Mouse (Mus musculus): ENCODE measurements around the gene Uox.

Gene Uox

GRCm38 (mm10) chr3:146580039-146580729 is 10.0 kb downstream of the Uox start:
- in situ Hi-C loops (cut with MboI, MseI), result no loop called here

DNA sequence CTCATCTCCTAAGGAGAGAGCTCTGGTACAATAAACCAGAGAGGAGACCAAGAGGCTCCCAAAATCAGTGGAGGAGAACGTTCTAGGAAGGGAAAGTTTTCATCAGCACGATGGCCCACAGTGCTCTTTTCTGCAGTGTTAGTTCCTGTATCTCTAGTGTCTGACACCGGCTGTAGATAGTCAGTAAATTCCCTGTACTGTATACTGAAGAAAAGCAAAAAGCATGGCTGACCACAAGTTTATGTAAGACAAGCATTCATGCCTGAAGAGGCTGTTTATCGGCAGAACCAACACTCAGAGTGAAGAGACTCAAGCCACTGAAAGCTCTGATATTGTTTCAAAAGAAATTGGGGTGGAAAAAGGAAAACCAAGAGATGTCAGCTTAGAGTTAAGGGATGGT is 13.3 kb downstream of the Uox start:
- in situ Hi-C loops (cut with MboI, MseI), result no loop called here

DNA sequence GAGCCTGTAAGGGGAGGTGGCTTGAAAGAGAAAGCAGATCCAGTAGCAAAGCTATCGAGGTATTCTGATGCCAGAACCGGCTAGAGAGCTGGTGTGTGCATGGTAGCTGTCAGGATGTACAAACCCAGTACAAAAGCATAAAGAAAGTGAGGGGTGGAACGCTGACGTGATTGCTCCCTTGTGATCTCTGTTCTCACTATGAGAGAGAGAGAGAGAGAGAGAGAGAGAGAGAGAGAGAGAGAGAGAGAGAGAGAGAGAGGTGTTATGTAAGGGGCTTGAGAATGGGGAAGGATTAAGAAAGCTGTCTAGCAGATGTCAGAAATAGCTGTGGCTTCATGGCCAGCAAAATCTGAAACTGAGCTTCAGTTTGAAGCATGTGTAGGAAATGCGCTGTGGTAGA is 13.7 kb downstream of the Uox start:
- in situ Hi-C loops (cut with MboI, MseI), result no loop called here

DNA sequence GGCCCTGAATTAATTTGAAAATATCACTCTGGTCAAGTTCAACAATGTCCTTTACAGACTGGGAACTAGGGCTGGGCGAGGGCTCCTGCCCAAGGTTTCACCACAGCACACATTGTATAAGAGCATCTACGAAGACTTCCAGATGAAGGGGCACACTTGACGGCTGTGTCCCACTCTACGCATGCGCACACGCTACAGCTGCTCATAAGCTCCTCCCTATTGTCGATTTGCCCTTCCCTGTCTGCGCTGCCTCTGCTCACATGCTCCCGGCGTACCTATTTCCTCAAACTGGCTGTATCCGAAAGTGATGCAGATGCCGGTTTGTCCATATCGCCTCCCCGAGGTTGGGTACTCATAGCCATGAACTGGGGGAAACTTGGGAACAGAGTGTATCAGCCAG is 16.4 kb downstream of the Uox start:
- in situ Hi-C loops (cut with MboI, MseI), result no loop called here

DNA sequence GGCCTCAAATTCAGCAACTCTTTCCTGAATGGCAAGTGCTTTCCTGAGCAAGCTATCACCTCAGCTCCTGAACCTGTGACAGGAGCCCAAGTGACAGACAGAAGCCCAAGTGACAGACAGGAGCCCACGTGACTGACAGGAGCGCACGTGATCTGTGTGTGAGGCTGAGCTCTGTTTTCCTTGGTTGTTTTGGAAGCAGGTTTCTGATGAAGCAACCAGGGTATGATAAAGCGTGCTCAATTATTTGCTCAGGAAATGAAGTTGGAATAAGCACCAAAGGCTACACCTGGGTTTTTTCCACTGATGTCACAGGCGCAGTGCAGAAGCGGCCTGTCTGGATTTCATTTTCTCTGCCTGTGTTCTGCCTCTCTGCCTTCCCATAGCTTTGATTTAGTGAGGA is 19.3 kb downstream of the Uox start:
- in situ Hi-C loops (cut with MboI, MseI), result no loop called here

DNA sequence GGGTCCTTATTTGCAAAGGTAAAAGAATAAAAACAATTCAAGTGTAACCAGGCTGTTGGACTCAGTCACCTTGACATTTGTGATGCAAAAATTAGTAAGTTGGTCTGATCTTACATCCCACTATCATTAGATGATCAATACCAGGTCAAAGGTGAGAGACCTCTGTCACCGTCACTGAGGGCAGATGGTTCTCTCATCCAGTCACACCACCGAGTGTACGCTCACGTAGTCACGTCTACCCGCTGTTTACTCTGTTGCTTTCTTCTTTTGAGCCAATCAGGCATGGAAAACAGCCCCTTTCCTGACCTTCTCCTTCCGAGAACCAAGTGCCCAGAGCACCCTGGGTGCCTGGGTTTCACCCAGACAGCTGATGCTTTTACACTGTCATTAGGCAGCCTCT is 20.9 kb downstream of the Uox start:
- in situ Hi-C loops (cut with MboI, MseI), result no loop called here

DNA sequence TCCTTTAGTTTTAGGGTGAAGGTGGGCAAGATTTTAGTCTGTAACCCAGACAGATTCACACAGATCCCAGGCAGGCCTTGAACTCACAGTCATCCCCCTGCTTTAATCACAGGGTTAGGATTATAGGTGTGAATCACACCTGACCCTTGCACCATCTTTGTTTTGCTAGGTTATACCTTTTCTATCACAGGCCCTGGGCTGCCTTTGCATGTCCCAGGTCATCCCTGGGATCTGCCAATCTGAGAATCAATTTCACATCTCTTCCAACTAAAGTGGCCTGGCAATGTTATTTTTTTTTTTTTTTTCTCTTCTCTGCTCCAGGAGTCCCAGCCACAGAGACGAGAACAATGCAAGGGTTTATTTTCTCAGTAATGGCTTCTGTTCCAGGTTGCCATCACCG is 21.4 kb downstream of the Uox start:
- in situ Hi-C loops (cut with MboI, MseI), result no loop called here

GRCm38 (mm10) chr3:146595440-146595839 is 25.2 kb downstream of the Uox start:
- in situ Hi-C loops (cut with MboI, MseI), result no loop called here

DNA sequence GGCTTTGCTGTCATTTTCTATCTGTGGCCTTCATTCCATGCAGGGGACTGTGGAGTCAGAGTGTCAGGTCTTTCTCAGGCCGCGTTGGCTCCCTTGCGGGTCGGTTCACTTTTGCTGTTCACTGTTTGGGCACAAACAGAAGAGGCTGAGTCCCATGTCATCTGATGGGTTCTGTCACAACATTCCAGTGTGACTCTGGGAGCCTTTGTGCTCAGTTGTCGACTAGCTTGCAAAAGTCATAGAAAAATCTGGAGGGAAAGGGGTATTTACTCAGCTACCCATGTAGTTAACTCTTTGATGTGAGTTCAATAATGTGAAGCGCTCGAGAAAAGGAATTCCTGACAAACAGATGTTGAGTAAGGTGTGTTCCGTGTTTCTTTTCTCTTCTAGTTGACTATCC is 26.2 kb downstream of the Uox start:
- in situ Hi-C loops (cut with MboI, MseI), result no loop called here

DNA sequence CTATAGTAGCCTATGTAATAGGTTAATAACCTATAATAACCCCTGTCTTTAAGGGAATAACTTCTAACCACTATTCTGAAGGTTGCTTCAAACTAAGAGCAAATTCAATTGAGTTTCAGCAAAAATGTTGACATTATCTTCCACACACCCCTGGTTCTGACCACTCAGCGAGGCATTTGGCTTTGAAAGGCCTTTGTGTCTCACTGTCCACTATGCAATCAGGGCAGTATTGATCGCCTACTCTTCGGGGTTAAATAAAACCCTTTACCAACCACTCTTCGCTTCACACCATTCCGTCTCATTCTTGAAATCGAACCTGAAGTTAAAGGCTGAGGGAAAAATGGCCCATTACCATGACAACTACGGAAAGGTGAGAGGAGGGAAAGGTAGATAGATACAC is 26.6 kb downstream of the Uox start:
- in situ Hi-C loops (cut with MboI, MseI), result no loop called here

DNA sequence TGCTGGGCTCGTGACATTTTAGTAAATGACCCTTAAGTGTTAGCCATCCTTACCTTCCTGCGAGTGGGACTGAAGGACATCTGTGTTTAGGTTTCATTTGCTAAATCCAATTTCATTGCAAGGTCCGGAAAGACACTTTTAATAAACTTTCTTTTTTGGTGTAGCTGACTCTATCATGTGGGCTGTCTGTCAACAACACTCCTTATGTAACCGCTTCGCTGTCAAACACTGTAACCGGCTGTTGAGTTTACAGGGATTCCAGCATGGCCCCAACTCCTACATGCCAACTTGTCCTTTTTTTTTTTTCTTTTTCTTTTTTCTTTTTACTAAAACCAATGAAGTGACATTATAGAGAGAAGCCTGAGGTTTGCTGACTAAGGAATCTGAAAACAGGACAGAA is 28.2 kb downstream of the Uox start:
- in situ Hi-C loops (cut with MboI, MseI), result no loop called here

- in situ Hi-C loops (cut with MboI, MseI), result no loop called here
Observed at GRCm38 (mm10) chr3:146599198-146599900, 29.1 kb downstream of the Uox start.

DNA sequence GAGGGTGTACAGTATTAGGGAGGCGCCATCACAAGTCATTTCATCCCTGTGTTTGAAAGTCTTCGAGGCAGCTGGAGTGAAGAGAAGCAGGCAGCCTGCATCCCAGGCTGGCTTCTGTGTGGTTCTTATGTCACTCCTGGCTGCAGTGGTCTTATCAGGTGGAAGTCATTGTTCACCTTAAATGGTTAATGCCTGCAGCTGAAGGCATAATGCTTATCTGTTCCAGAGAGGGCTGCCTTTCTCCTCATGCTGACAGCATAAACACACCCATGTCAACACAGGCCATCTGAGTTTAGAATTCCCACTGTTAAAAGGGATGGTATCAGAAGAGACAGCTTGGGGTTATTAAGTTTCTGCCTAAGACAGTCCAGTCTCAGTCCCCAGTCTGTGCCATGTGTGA is 31.0 kb downstream of the Uox start:
- in situ Hi-C loops (cut with MboI, MseI), result no loop called here

GRCm38 (mm10) chr3:146602531-146602930 is 32.3 kb downstream of the Uox start:
- in situ Hi-C loops (cut with MboI, MseI), result no loop called here

DNA sequence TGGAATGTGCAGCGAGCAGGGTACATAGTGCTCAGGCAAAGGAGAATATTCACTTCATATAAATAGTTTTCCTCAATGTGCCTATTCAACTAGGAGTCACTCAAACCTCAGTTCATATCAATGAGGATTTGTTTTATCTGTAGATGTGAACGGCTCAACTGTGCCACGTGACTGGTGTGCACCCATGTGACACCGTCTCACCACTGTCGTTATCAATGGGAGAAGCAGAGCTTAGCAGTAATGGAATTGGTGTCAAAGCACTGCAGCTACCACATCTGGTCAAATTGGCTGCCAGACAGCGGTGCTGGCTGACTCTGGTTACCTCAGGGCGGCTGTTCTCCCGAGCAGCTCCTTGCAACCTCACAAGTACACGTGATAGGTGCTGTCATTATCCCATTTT is 34.4 kb downstream of the Uox start:
- in situ Hi-C loops (cut with MboI, MseI), result no loop called here

- in situ Hi-C loops (cut with MboI, MseI), result no loop called here
Observed at GRCm38 (mm10) chr3:146607368-146607767, 37.1 kb downstream of the Uox start.

GRCm38 (mm10) chr3:146610322-146610721 is 40.1 kb downstream of the Uox start:
- in situ Hi-C loops (cut with MboI, MseI), result no loop called here

GRCm38 (mm10) chr3:146611261-146611660 is 41.0 kb downstream of the Uox start:
- in situ Hi-C loops (cut with MboI, MseI), result no loop called here

DNA sequence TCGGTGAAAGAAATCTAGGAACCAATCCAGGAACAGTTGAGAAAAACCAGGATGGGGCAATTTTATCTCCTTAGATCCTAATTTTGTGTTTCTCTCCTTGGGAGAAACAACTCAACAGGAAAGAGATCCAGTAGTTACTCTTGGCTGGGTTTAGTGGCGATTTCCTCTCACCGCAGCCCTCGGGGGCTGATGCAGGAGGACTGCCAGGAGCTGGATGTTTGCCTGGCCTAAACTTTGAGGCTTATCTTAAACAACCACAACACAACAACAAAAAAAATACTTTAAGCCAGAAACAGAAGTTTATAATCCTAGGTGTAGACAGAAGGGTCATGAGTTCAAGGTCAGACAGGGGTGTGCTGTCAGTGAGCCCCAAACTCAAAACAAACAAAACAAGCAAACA is 41.6 kb downstream of the Uox start:
- in situ Hi-C loops (cut with MboI, MseI), result no loop called here

GRCm38 (mm10) chr3:146615496-146615895 is 45.3 kb downstream of the Uox start, which contains the start of gene Dnase2b:
Dnase2b (minus strand) TSS chr3:146615596.
- in situ Hi-C loops (cut with MboI, MseI), result no loop called here

DNA sequence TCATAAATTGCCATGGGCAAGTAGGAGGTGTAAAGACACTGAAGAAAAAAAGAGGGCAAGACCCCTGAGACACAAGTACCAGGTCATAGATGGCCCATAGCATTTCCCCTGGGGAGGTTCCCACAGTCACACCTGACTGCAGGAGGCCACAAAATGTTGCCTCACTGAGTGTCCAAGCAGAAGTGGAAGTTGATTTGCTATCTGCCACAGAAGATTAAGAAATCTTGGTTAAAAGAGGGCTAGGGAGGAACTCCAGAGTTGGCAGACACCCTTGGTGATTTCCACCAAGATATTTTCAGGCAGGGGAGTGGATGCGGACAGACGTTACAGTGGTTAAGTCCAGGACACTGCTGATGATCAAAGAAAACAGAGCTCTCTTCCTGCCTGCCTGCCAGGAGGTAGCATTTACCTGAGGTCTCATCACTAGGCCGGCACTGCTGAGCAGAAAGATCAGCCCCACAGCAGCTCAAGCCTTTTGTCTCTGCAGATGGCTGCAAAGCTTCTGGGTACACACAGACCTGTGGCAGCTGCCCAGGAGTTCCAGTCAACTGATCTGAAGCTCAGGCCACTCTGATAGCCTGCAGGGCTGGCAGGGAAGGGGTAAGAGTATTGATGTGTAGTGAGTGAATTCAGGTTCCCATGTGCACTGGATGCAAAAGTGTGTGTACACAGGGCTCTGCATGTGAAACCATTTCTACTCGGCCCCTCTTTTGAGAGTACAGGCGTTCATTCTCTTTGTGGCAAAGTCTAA is 46.5 kb downstream of the Uox start:
- in situ Hi-C loops (cut with MboI, MseI), result no loop called here

- in situ Hi-C loops (cut with MboI, MseI), result no loop called here
Observed at GRCm38 (mm10) chr3:146617946-146618345, 47.7 kb downstream of the Uox start.

DNA sequence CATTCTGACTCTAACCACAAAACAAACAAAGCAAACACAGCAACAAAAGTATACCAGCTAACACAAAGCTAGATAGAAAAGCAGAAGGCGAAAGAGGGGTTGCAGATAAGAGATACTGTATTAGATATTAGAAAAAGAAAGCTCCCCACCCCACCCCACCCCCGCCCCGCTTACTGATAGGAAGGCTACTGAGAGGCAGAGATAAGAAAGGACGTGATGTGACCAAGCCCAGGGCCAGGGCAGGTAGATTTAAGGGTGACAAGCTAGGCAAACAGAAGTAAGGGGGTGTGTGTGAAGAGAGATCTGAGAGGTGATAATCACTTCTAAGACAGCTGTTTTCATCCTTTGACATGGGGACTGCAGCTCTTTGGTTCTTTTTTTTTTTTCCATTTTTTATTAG is 48.1 kb downstream of the Uox start:
- in situ Hi-C loops (cut with MboI, MseI), result no loop called here

Measured in regulatory T cell (primary cell).